Mouse (Mus musculus): Measurements from ENCODE around the gene Zbtb32.

DNA sequence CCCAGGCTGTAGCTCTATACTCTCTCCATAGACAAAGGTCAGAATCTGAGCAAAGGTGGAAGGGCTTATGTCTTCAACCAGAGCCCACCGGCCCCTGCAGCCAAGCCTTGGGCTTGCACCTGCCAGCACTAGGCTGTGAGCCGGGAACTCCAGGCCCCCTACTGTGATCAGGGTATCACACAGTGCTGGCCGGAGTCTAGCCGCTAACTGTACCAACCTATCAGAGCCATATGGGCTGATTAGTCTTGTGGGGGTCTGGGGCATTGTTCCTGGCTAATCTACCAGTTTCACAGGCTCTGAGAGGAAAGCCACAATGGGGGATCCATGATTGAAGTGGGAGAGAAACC is 7.1 kb downstream of the Zbtb32 start:
- TF ChIP-seq CTCF (IDR thresholded peaks at IDR 0.05; ENCODE audit: low read depth) (no peak), EP300 (IDR thresholded peaks at IDR 0.05; ENCODE audit: low read depth) (no peak)

All from liver, embryonic 14.5 days (tissue).